Mouse (Mus musculus) adrenal gland, adult 10 weeks (tissue): ENCODE measurements around the gene Ptch1. TPM values are rescaled to one million over a fixed set of nuclear protein-coding genes. Genes with fewer than 3 reads are reported as not detected.

ENCODE experiments used
- polyA plus RNA-seq: library from polyadenylated mRNA; stranded (reverse); fragments of 350-450 nt; fragmentation: Illumina TruSeq; extraction: RNeasy Lipid Tissue Mini Kit (QIAGEN cat#74804); gene quantifications from one replicate; pipeline ENCODE4 v1.2.3, GENCODE M21; 2014; ENCODE audit warnings: low read depth, low replicate concordance

Ptch1 gene
- 30.9 TPM for polyA plus RNA-seq

DNA sequence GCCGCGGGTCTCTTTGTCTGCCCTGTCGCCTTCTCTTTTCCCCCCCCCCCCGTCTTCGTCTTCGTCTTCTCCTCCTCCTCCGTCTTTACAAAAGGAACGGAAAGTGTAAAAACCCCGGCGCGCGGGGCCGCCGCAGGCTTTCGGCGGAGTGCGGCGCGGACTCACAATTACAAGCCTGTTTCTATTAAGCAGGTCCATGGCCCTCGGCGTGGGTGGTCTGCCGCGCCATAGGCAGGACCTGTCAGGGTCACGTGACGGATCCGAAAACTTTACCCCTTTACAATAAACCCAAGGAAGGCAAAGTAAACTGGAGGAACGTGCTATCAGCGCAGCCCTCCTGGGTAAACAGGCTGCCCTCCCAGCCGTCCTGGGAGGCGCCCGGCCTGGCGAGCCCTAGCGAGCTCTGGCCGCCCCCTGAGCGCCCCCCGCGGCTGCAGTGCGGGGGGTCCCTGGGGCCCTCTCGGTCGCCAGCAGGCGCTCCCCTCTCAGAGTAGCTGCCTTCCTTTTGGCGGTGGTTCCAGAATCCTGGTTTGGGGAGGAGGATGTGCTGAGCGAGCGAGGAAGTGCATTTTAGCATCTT is at the start of gene Ptch1:
TSS of gene Ptch1 (minus strand) at position 343 of the 580 bp plus-strand sequence.

DNA sequence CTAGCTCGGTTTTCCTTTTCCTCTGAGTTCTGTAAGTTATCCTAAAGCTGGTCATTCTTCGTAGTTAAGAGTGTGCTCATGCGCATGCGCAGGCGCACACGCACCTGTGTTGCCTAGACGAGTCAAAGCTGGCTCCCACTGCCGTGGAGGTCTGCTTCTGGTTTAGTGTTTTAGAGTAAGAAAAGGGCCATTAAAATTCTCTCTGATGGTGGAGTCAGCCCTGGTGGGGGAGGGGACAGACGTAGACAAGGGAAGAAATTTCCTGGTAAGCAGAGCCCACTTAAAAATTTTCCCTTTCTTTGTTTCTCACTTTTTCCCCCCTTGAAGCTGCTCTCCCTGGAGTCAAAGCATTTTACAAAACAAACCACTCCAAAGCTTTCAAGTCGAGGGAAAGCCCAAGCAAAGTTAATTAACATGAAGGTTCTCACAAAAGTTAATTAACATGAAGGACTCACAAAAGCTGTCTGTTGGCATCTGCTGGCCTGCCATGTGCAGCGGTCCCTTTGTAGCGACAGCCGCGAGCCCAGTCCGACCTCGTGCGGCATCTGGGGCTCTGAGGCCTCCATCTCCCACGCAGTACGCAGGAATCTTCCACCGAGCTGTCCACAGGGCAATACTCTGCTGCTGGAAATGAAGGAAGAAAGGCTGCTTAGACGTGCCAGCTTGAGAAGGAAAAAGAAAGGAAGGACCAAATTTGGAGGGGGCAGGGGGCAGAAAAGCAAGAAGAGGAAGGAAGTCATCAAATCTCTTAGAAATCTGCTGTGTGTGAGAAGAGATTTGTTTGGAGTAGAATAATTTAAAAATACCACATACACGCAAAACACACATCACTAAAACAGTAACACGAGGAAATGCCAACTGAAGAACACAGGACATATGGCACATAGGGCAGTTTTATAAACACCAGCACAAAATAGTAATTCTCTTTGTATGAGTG is 76.5 kb downstream of the Ptch1 start, which contains the start of gene Fancc:
TSS of gene Fancc (minus strand) at position 633 of the 937 bp plus-strand sequence.

Other genes starting within 250 kb of the Ptch1 start
- gene Fancc, start 76.3 kb downstream of the Ptch1 start, polyA plus RNA-seq, result 4.0 TPM
- 104 TPM for gene Ercc6l2, start 241.6 kb upstream of the Ptch1 start, polyA plus RNA-seq